ENCODE assay signal across 8 mouse cellular contexts in genomic region chr13:22041651-22042567, GRCm38 (mm10). TPM values are rescaled to one million over a fixed set of nuclear protein-coding genes. Genes with fewer than 3 reads are reported as not detected.
DNase-seq lines count a peak whose midpoint lies in the region; ATAC-seq and TF ChIP-seq lines count a peak whose summit lies in the region.

No protein-coding gene starts in this region.

- H3K4me1 ChIP-seq in lung, embryonic 14.5 days (ENCODE audit: insufficient read depth): peaks cover 7% of the 10 kb centered on the region
- H3K4me1 ChIP-seq in hindbrain, embryonic 14.5 days (replicated peaks; ENCODE audit: control insufficient read depth, insufficient read depth, low read length): peaks cover 21% of the 10 kb centered on the region
- H3K4me1 ChIP-seq in midbrain, postnatal 0 days (ENCODE audit: insufficient read depth, low read length): peaks cover 7% of the 10 kb centered on the region; the same call in 1 of the 2 replicates

- H3K9me3 ChIP-seq in lung, embryonic 14.5 days (ENCODE audit: low read depth, low read length): no peaks in the 10 kb centered on the region
- no peaks in the 10 kb centered on the region for H3K9me3 ChIP-seq in hindbrain, embryonic 14.5 days (ENCODE audit: control insufficient read depth, low read length)
- no peaks in the 10 kb centered on the region for H3K9me3 ChIP-seq in midbrain, postnatal 0 days (ENCODE audit: low read length)

- WGBS in lung, embryonic 14.5 days: 2% methylated on average over 13 of the region's 13 CpGs
- WGBS in hindbrain, embryonic 14.5 days: 4% methylated on average over 13 of the region's 13 CpGs
- 2% methylated on average over 13 of the region's 13 CpGs for WGBS in midbrain, postnatal 0 days

- peak overlapping the region; percentile 46 for H3K4me3 ChIP-seq in lung, embryonic 14.5 days (ENCODE audit: low read depth, low read length)
- H3K4me3 ChIP-seq in hindbrain, embryonic 14.5 days (replicated peaks; ENCODE audit: low read length): peak overlapping the region; percentile 35
- H3K4me3 ChIP-seq in midbrain, postnatal 0 days (ENCODE audit: low read depth, low read length): peak overlapping the region; percentile 36

- peak overlapping the region; percentile 80 for H3K4me2 ChIP-seq in lung, embryonic 14.5 days
- peak overlapping the region; percentile 61 for H3K4me2 ChIP-seq in hindbrain, embryonic 14.5 days (replicated peaks)
- peak overlapping the region; percentile 59 for H3K4me2 ChIP-seq in midbrain, postnatal 0 days (ENCODE audit: low read depth, low read length, poor library complexity, severe bottlenecking)

- no peaks in the 10 kb centered on the region for H3K36me3 ChIP-seq in lung, embryonic 14.5 days (ENCODE audit: insufficient read depth)
- H3K36me3 ChIP-seq in hindbrain, embryonic 14.5 days (replicated peaks; ENCODE audit: control insufficient read depth, insufficient read depth): no peaks in the 10 kb centered on the region
- no peaks in the 10 kb centered on the region for H3K36me3 ChIP-seq in midbrain, postnatal 0 days (ENCODE audit: insufficient read depth, low read length)

- H3K9ac ChIP-seq in lung, embryonic 14.5 days: peak overlapping the region; percentile 63
- peak overlapping the region; percentile 49 for H3K9ac ChIP-seq in hindbrain, embryonic 14.5 days
- no peak overlapping the region for H3K9ac ChIP-seq in midbrain, postnatal 0 days (replicated peaks; ENCODE audit: low read length, poor library complexity, severe bottlenecking)

- TF ChIP-seq CTCF in lung, embryonic 14.5 days (IDR thresholded peaks at IDR 0.05; ENCODE audit: low read depth): no peak
- no peak for TF ChIP-seq CTCF in midbrain, postnatal 0 days (IDR thresholded peaks at IDR 0.05)

- H3K27ac ChIP-seq in lung, embryonic 14.5 days (ENCODE audit: low read depth): peak overlapping the region; percentile 98
- H3K27ac ChIP-seq in hindbrain, embryonic 14.5 days: peak overlapping the region; percentile 81
- no peak overlapping the region for H3K27ac ChIP-seq in midbrain, postnatal 0 days (ENCODE audit: low read depth, low read length)

- no peak for ATAC-seq in lung, embryonic 14.5 days (ENCODE audit: insufficient read depth)
- no peak for ATAC-seq in hindbrain, embryonic 14.5 days (ENCODE audit: low FRiP score)
- no peak for ATAC-seq in midbrain, postnatal 0 days (ENCODE audit: low FRiP score)

- peak; percentile 67 for DNase-seq in lung, embryonic 14.5 days
- no peak for DNase-seq in lung, postnatal 4 days
- DNase-seq in c-Kit-negative CD71-positive TER-119-positive erythroid progenitor cells, embryonic 14.5 days (ENCODE audit: low read depth, low spot score): peak; percentile 60
- peak; percentile 43 for DNase-seq in hindbrain, embryonic 14.5 days (ENCODE audit: low spot score)
- no peak for DNase-seq in midbrain, postnatal 0 days (ENCODE audit: low spot score)
- DNase-seq in right cerebral cortex, adult 2 months (ENCODE audit: low spot score in 2 of 2): no peak
- no peak for DNase-seq in right cerebral cortex, postnatal 25 days
- no peak for DNase-seq in kidney, postnatal 4 days

- H3K27me3 ChIP-seq in lung, embryonic 14.5 days (ENCODE audit: insufficient read depth, low read length): no peaks in the 10 kb centered on the region
- H3K27me3 ChIP-seq in hindbrain, embryonic 14.5 days (ENCODE audit: control insufficient read depth, insufficient read depth, low read length): no peaks in the 10 kb centered on the region
- no peaks in the 10 kb centered on the region for H3K27me3 ChIP-seq in midbrain, postnatal 0 days (ENCODE audit: insufficient read depth, low read length)

RNA-seq across cellular contexts. Expression of gene Hist1h4i, which starts 0.7 kb away (rescaled TPM):
- polyA plus RNA-seq in lung, embryonic 14.5 days (2014; fragmentation: Nextera tagmentation; extraction: Ambion mirVana): 26.4 and 26.7 TPM in 2 replicates
- 6.0 and 6.2 TPM in 2 replicates for polyA plus RNA-seq in hindbrain, embryonic 14.5 days (2014; fragmentation: Nextera tagmentation; extraction: Ambion mirVana)
- 10.0 and 19.2 TPM in 2 replicates for total RNA-seq in midbrain, postnatal 0 days (2014; rRNA removed)
- polyA plus RNA-seq in midbrain, postnatal 0 days (2015; fragmentation: Nextera tagmentation; extraction: Ambion mirVana): 2.2 and 2.5 TPM in 2 replicates

RNA-seq across cellular contexts. Expression of gene Hist1h2ag, which starts 0.8 kb away (rescaled TPM):
- 71.0 and 82.2 TPM in 2 replicates for polyA plus RNA-seq in lung, embryonic 14.5 days (2014; fragmentation: Nextera tagmentation; extraction: Ambion mirVana)
- 4.4 and 5.3 TPM in 2 replicates for polyA plus RNA-seq in hindbrain, embryonic 14.5 days (2014; fragmentation: Nextera tagmentation; extraction: Ambion mirVana)
- total RNA-seq in midbrain, postnatal 0 days (2014; rRNA removed): 84.2 and 252 TPM in 2 replicates
- polyA plus RNA-seq in midbrain, postnatal 0 days (2015; fragmentation: Nextera tagmentation; extraction: Ambion mirVana): 2.5 TPM in 1 of 2 replicates, not detected in the other

RNA-seq across cellular contexts. Expression of gene Hist1h2bj, which starts 1.1 kb away (rescaled TPM):
- polyA plus RNA-seq in lung, embryonic 14.5 days (2014; fragmentation: Nextera tagmentation; extraction: Ambion mirVana): 15.8 and 16.9 TPM in 2 replicates
- 1.8 and 2.5 TPM in 2 replicates for polyA plus RNA-seq in hindbrain, embryonic 14.5 days (2014; fragmentation: Nextera tagmentation; extraction: Ambion mirVana)
- total RNA-seq in midbrain, postnatal 0 days (2014; rRNA removed): 161 and 335 TPM in 2 replicates
- polyA plus RNA-seq in midbrain, postnatal 0 days (2015; fragmentation: Nextera tagmentation; extraction: Ambion mirVana): 2.7 and 3.2 TPM in 2 replicates

RNA-seq across cellular contexts. Expression of gene Hist1h2bk, which starts 6.2 kb away (rescaled TPM):
- 8.6 and 11.7 TPM in 2 replicates for polyA plus RNA-seq in lung, embryonic 14.5 days (2014; fragmentation: Nextera tagmentation; extraction: Ambion mirVana)
- 1.5 and 1.6 TPM in 2 replicates for polyA plus RNA-seq in hindbrain, embryonic 14.5 days (2014; fragmentation: Nextera tagmentation; extraction: Ambion mirVana)
- total RNA-seq in midbrain, postnatal 0 days (2014; rRNA removed): 112 and 321 TPM in 2 replicates
- polyA plus RNA-seq in midbrain, postnatal 0 days (2015; fragmentation: Nextera tagmentation; extraction: Ambion mirVana): not detected in 2 replicates

RNA-seq across cellular contexts. Expression of gene Hist1h2ah, which starts 6.5 kb away (rescaled TPM):
- polyA plus RNA-seq in lung, embryonic 14.5 days (2014; fragmentation: Nextera tagmentation; extraction: Ambion mirVana): 21.2 and 21.6 TPM in 2 replicates
- 8.0 TPM in 1 of 2 replicates, not detected in the other for polyA plus RNA-seq in hindbrain, embryonic 14.5 days (2014; fragmentation: Nextera tagmentation; extraction: Ambion mirVana)
- total RNA-seq in midbrain, postnatal 0 days (2014; rRNA removed): 4.5 and 62.6 TPM in 2 replicates
- 6.9 TPM in 1 of 2 replicates, not detected in the other for polyA plus RNA-seq in midbrain, postnatal 0 days (2015; fragmentation: Nextera tagmentation; extraction: Ambion mirVana)

Comparison
In these comparisons a context has a peak if more than half of its experiments do, and no peak if none do; other contexts are left out.
1. DNase-seq: peak in lung, embryonic 14.5 days (single experiment), c-Kit-negative CD71-positive TER-119-positive erythroid progenitor cells, embryonic 14.5 days (single experiment) and hindbrain, embryonic 14.5 days (single experiment); none in lung, postnatal 4 days (0 of 2), midbrain, postnatal 0 days (single experiment), right cerebral cortex, adult 2 months (0 of 2), right cerebral cortex, postnatal 25 days (single experiment) and kidney, postnatal 4 days (0 of 2).
2. RNA of gene Hist1h2ag, which starts 0.8 kb away (polyA plus RNA-seq): 71.0 to 82.2 TPM in lung, embryonic 14.5 days; 4.4 to 5.3 TPM in hindbrain, embryonic 14.5 days and 2.5 TPM in midbrain, postnatal 0 days; every median in the first group is over 10 times any median in the second.
3. Peak in every context shown above with its lines, with median percentiles within 50 percentile points of each other: H3K4me2 ChIP-seq and H3K4me3 ChIP-seq.